Mouse (Mus musculus) T-cell, adult 2 months (primary cell): Measurements from ENCODE around the gene Pcnp.
"Not testable (repeated sequence)": the region's sequence is repeated elsewhere in the genome, so short reads cannot be mapped to it uniquely, and the experiment has no call there.

Experiments
- DNase-seq: peaks from one replicate; pipeline ENCODE4 v3.0.0; 2022; ENCODE audit warnings: low spot score

Gene Pcnp

GRCm38 (mm10) chr16:56029661-56030082, at the start of gene Pcnp:
TSS of gene Pcnp (minus strand) at chr16:56029739.
- DNase-seq: peak; percentile 97

GRCm38 (mm10) chr16:56076121-56076869, 46.8 kb upstream of the Pcnp start:
- no peak for DNase-seq

- DNase-seq: peak; percentile 79
Observed at GRCm38 (mm10) chr16:56075222-56076111, 45.9 kb upstream of the Pcnp start.

- no peak for DNase-seq
Observed at GRCm38 (mm10) chr16:56074565-56074964, 45.0 kb upstream of the Pcnp start.

DNA sequence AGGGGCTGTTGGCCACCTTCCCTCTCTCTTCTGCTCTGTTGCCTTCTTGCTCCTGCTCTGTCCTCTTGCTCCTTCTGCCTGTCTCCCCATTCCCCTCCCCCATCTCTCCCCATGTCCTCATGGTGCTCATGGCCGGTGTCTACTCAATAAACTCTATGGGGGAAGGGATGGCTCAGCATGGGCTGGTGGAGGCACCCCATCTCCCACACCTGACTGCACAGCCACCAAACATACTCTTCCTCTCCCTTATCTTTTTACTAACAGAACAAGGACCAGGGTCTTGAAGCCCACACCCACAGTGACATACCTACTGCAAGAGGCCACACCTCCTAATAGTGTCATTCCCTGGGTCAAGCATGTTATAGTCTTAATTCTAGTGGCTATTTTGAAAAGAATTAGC, 44.6 kb upstream of the Pcnp start:
- DNase-seq: no peak

- not testable (repeated sequence) for DNase-seq
Observed at GRCm38 (mm10) chr16:56073150-56073549, 43.6 kb upstream of the Pcnp start.

DNA sequence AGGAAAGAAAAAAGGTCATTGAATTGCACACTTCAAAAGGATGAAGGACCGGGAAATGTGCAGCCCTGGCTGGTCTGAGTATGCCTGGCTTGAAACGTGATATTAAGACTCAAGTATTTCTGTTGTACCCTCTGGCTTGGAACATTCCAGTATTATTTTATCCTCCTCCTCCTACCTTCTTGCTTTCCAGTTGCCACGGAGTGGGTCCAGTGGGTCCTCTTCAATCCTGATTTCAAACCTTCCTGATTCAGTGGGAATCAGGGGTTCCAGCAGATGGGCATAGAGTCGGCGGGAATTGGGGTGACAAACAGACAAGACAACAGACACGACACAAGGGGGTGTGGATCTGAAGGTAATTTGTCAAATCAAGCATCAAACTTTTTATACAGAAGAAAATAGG, 43.0 kb upstream of the Pcnp start:
- no peak for DNase-seq

- no peak for DNase-seq
Observed at GRCm38 (mm10) chr16:56071317-56072232, 42.0 kb upstream of the Pcnp start.

DNA sequence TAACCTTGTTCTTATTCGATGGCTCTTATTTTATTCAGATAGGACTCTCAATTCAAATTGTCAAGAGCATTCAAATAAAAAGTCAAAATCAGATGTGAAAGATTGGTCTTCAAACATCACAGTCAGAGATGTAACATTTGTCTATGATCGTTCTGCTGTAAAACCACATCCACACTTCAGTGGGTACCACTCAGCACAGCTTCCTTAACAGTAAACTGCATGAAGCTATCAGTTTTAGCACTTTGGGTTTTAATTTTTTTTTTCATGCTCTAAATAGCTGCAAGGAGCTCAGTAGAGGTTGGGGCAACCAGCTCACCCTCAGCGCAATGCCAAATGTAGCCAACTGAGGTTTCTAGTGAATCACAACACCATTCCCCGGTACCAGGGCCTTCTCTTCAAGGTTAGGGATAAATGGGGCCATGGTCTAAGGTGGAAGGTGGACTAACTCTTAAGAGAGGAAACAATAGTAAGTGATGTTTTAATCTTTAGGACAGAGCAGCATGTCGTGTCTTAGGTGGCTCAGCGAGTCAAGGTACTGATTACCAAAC, 39.1 kb upstream of the Pcnp start:
- DNase-seq: peak; percentile 26

DNA sequence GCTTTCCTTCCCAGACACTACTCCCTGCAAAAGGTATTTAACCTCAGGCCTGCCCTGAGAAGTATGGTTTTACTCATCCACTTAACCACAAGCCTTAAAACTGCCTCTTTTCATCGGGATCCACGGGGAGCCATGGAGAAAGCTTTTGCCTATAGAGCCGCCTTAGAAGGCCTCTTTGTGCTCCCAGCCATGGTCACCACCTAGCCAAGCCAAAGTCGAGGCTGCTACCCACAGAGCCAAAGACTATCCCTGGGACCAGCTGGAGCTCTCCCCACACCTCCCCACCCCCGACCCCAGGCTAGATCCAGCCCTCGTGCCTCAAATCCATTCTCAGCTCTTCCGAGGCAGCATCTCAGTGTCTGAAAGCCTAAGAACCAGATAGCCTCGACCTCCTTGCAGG, 36.6 kb upstream of the Pcnp start:
- DNase-seq: no peak

GRCm38 (mm10) chr16:56064334-56064990, 34.9 kb upstream of the Pcnp start:
- DNase-seq: peak; percentile 78

DNA sequence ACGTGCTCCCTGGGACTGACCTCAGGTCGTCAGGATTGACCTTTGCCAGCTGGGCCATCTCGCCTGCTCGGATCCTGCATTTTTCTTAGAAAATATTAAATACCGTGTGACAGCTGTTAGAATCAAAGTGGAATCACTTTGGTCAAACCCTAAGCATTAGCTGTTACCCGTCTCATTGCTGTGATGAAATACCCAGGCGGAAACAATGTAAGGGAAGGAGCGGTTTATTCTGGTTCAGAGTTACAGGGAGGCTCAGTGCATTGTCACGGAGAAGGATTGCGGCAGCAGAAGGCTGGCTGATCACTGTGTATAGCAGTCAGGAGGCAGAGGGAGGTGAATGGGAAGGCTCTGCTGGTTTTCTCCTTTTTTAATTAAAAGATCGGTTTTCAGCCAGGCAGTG, 33.4 kb upstream of the Pcnp start:
- DNase-seq: no peak

- no peak for DNase-seq
Observed at GRCm38 (mm10) chr16:56061995-56062594, 32.6 kb upstream of the Pcnp start.

DNA sequence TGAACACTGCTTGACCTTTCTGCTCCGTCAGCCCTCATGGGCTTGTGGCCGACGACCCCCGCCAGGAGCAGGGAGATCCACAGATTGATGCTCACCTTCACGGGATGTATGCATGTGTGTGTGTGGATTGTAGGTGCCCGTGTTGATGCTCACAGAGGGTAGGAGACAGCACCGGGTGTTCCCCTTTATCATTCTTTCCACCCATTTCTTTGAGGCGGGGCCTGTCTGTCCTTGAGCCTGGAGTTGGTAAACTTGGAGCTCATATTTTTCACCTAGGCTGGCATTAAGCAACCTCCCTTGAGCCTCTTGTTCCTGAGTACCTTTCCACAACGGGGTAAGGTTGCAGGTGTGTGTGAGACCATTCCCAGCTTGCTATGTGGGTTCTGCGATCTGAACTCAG, 28.6 kb upstream of the Pcnp start:
- DNase-seq: no peak

DNA sequence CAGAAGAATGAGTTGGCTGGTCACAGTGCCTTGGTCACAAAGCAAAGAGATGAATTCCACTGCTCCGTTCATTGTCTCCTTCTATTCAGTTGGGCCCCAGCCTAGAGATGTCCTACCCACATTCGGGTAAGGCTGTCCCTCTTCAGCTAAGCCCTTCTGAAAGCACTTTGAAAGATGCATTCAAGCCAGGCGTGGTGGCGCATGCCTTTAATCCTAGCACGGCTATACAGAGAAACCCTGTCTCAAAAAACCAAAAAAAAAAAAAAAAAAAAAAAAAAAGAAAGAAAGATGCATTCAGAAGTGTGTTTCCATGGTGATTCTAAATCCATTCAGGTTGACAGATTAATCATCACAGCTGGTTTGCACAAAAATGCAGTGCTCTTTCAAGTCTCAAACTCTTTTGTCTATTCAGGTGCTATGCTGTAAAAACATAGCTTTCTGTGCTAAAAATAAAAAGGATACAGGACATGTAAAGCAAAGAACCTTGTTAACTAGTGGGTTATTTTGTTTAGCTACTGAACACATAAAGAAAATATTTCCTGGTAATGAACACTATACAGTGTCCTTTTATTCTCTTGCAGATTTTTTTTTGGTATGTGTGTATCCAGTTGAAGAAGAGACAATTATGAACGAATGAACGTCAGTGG, 27.5 kb upstream of the Pcnp start:
- DNase-seq: no peak

- no peak for DNase-seq
Observed at GRCm38 (mm10) chr16:56055911-56056310, 26.4 kb upstream of the Pcnp start.

- not testable (repeated sequence) for DNase-seq
Observed at GRCm38 (mm10) chr16:56048038-56048437, 18.5 kb upstream of the Pcnp start, which contains the start of gene Senp7. TSS of gene Senp7 (plus strand) at chr16:56048338.

DNA sequence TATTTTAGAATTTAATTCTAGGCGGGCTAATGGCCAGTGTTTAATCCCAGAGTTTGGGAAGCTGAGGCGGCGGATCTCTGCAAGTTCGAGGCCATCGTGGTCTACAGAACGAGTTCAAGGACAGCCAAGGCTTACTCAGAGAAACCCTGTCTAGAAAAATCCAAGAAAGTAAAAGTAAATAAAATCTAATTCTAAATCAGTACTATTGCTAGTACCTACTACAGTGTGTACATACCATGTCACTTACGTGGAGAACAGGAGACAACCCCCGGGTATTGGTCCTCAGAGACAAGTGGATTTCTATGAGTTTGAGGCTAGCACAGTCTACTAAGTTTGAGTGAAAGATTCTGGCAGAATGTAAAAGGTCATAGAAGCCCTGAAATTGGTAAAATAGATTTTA, 8.6 kb upstream of the Pcnp start:
- no peak for DNase-seq

GRCm38 (mm10) chr16:56037138-56038010, 7.8 kb upstream of the Pcnp start, which contains the start of gene Trmt10c:
TSS of gene Trmt10c (minus strand) at chr16:56037819.
- DNase-seq: peak; percentile 88
